Comparison of ENCODE assay signal across 8 mouse cellular contexts in genomic region chr13:35969431-35969721, GRCm38 (mm10). TPM values are rescaled to one million over a fixed set of nuclear protein-coding genes. Genes with fewer than 3 reads are reported as not detected.
DNase-seq lines count a peak whose midpoint lies in the region; ATAC-seq and TF ChIP-seq lines count a peak whose summit lies in the region.

No protein-coding gene starts in this region.

- H3K27ac ChIP-seq in forebrain, embryonic 13.5 days: no peak overlapping the region
- H3K27ac ChIP-seq in limb, embryonic 14.5 days (replicated peaks; ENCODE audit: low read depth, low read length): no peak overlapping the region; the same call in 1 of the 2 replicates

- H3K4me3 ChIP-seq in E14TG2a.4 (replicated peaks; ENCODE audit: low read length): peak overlapping the region; percentile 82
- H3K4me3 ChIP-seq in forebrain, embryonic 13.5 days: peak overlapping the region; percentile 57
- peak overlapping the region; percentile 57 for H3K4me3 ChIP-seq in limb, embryonic 14.5 days (replicated peaks; ENCODE audit: low read length)

- H3K4me1 ChIP-seq in E14TG2a.4 (replicated peaks; ENCODE audit: low read depth, low read length): peaks cover 23% of the 10 kb centered on the region
- peaks cover 18% of the 10 kb centered on the region for H3K4me1 ChIP-seq in forebrain, embryonic 13.5 days
- H3K4me1 ChIP-seq in limb, embryonic 14.5 days (ENCODE audit: control insufficient read depth, insufficient read depth, low read length): 0 out of 2 replicates have a peak, but pooled peaks cover 4% of the 10 kb centered on the region

- H3K4me2 ChIP-seq in forebrain, embryonic 13.5 days: peak overlapping the region; percentile 99
- H3K4me2 ChIP-seq in limb, embryonic 14.5 days (replicated peaks; ENCODE audit: low read depth, low read length, severe bottlenecking): peak overlapping the region; percentile 99

- H3K9ac ChIP-seq in forebrain, embryonic 13.5 days: peak overlapping the region; percentile 61
- H3K9ac ChIP-seq in limb, embryonic 14.5 days (ENCODE audit: low read depth, low read length, severe bottlenecking): peak overlapping the region; percentile 62

- peaks cover 4% of the 10 kb centered on the region; the same call in 1 of the 2 replicates for H3K9me3 ChIP-seq in E14TG2a.4 (ENCODE audit: low read length)
- no peaks in the 10 kb centered on the region for H3K9me3 ChIP-seq in forebrain, embryonic 13.5 days (replicated peaks)
- no peaks in the 10 kb centered on the region for H3K9me3 ChIP-seq in limb, embryonic 14.5 days (ENCODE audit: control insufficient read depth, low read length)

- ATAC-seq in forebrain, embryonic 13.5 days: peak; percentile 33
- no peak for ATAC-seq in limb, embryonic 14.5 days (ENCODE audit: low FRiP score, low read depth)
- no peak for ATAC-seq in megakaryocyte-erythroid progenitor cell, adult 5-6 weeks (replicated peaks; ENCODE audit: low FRiP score, low TSS enrichment, poor library complexity, severe bottlenecking)

- no peak for TF ChIP-seq POLR2A in limb, embryonic 14.5 days (IDR thresholded peaks at IDR 0.05; ENCODE audit: borderline replicate concordance, extremely low read depth, insufficient read depth, insufficient read length)

- under 1% methylated on average over 18 of the region's 18 CpGs for WGBS in forebrain, embryonic 13.5 days
- WGBS in limb, embryonic 14.5 days: 1% methylated on average over 17 of the region's 18 CpGs

- no peaks in the 10 kb centered on the region for H3K36me3 ChIP-seq in E14TG2a.4 (ENCODE audit: insufficient read depth, low read length)
- 0 out of 2 replicates have a peak, but pooled peaks cover under 1% of the 10 kb centered on the region for H3K36me3 ChIP-seq in forebrain, embryonic 13.5 days (ENCODE audit: poor library complexity, severe bottlenecking)
- no peaks in the 10 kb centered on the region for H3K36me3 ChIP-seq in limb, embryonic 14.5 days (ENCODE audit: control insufficient read depth, insufficient read depth, low read length)

- peaks cover 58% of the 10 kb centered on the region for H3K27me3 ChIP-seq in E14TG2a.4 (ENCODE audit: insufficient read depth, low read length)
- peaks cover 26% of the 10 kb centered on the region for H3K27me3 ChIP-seq in forebrain, embryonic 13.5 days
- 0 out of 2 replicates have a peak, but pooled peaks cover 11% of the 10 kb centered on the region for H3K27me3 ChIP-seq in limb, embryonic 14.5 days (ENCODE audit: control insufficient read depth, insufficient read depth, low read length)

- peak; percentile 25 for DNase-seq in embryo, embryonic 10 days (ENCODE audit: low spot score)
- DNase-seq in embryo, embryonic 9.5 days (ENCODE audit: extremely low spot score): no peak
- DNase-seq in limb, embryonic 14.5 days (ENCODE audit: low spot score): peak; percentile 28
- no peak for DNase-seq in ovary, adult 18-20 months (ENCODE audit: low spot score)
- DNase-seq in frontal cortex, postnatal 36 days (ENCODE audit: low spot score in 2 of 2): no peak

- no peak for TF ChIP-seq CTCF in E14TG2a.4 (conservative IDR thresholded peaks at IDR 0.05; ENCODE audit: low read length)

RNA-seq across cellular contexts. Expression of gene Ppp1r3g, which starts 10.7 kb away (rescaled TPM):
- 1.7 and 1.8 TPM in 2 replicates for polyA plus RNA-seq in forebrain, embryonic 13.5 days (2015; fragmentation: Nextera tagmentation; extraction: Ambion mirVana)
- polyA plus RNA-seq in limb, embryonic 14.5 days (2012; rRNA removed): 1.6 and 2.1 TPM in 2 replicates
- polyA plus RNA-seq in limb, embryonic 14.5 days (2014; fragmentation: Nextera tagmentation; extraction: Ambion mirVana): 2.0 and 2.2 TPM in 2 replicates
- total RNA-seq in megakaryocyte-erythroid progenitor cell, adult 5-6 weeks (2014; fragmentation: Nextera tagmentation): not detected in 2 replicates
- not detected in 2 replicates for total RNA-seq in megakaryocyte-erythroid progenitor cell, adult 5-6 weeks (2017)

Comparison
In these comparisons a context has a peak if more than half of its experiments do, and no peak if none do; other contexts are left out.
1. DNase-seq: peak in embryo, embryonic 10 days (single experiment) and limb, embryonic 14.5 days (single experiment); none in embryo, embryonic 9.5 days (single experiment), ovary, adult 18-20 months (single experiment) and frontal cortex, postnatal 36 days (0 of 2).
2. Peak in every context shown above with its lines, with median percentiles within 50 percentile points of each other: H3K4me3 ChIP-seq.